Mouse (Mus musculus): ENCODE results near the gene Vamp5. TPM values are rescaled to one million over a fixed set of nuclear protein-coding genes. Genes with fewer than 3 reads are reported as not detected.

The Vamp5 gene
- polyA plus RNA-seq, 1 experiment from 2014 or later: 19.7 TPM

DNA sequence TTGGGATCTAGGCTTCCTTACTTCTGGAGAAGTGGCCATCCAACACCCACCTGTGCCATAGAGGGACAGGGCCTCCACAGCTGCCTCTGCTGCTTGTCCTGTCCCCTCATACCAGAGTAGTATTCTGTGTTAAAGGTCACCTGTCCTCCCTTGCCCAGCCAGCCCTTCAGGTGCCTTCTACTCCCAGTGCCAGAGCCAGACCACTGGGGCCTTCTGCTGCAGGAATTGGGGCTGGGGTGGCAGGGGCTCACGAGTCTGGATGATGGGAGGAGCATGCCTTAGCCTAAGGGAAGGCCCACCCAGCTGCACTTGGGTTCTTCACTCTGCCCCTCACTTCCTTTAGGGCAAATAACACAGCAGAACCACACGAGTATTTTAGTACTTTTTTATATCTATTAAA is 20.9 kb downstream of the Vamp5 start:
- peaks cover 38% of the 10 kb centered on the region for H3K36me3 ChIP-seq
- H3K27me3 ChIP-seq (ENCODE audit: low read depth, poor library complexity, severe bottlenecking): no peaks in the 10 kb centered on the region
- no peak for DNase-seq (ENCODE audit: low spot score)
- H3K4me3 ChIP-seq: no peak overlapping the region
- no peaks in the 10 kb centered on the region for H3K9me3 ChIP-seq (replicated peaks)
- no peak overlapping the region for H3K27ac ChIP-seq
- 82% methylated on average over 2 of the region's 2 CpGs for WGBS
- peaks cover 34% of the 10 kb centered on the region for H3K4me1 ChIP-seq

- no peak for DNase-seq (ENCODE audit: low spot score)
- Histone ChIP-seq H3K9me3 (replicated peaks) (no peaks in the 10 kb centered on the region), H3K4me3 (no peak overlapping the region), H3K4me1 (peaks cover 45% of the 10 kb centered on the region), H3K27ac (no peak overlapping the region), H3K27me3 (ENCODE audit: low read depth, poor library complexity, severe bottlenecking) (no peaks in the 10 kb centered on the region), H3K36me3 (peaks cover 38% of the 10 kb centered on the region)
- 90% methylated on average over 10 of the region's 10 CpGs for WGBS
Measured at GRCm38 (mm10) chr6:72358086-72358764, 22.0 kb downstream of the Vamp5 start.

GRCm38 (mm10) chr6:72357164-72358079 is 22.8 kb downstream of the Vamp5 start:
- no peak for DNase-seq (ENCODE audit: low spot score)
- Histone ChIP-seq H3K9me3 (replicated peaks) (no peaks in the 10 kb centered on the region), H3K4me1 (peaks cover 53% of the 10 kb centered on the region), H3K4me3 (no peak overlapping the region), H3K36me3 (peaks cover 38% of the 10 kb centered on the region), H3K27me3 (ENCODE audit: low read depth, poor library complexity, severe bottlenecking) (no peaks in the 10 kb centered on the region), H3K27ac (no peak overlapping the region)
- 84% methylated on average over 5 of the region's 5 CpGs for WGBS

- Histone ChIP-seq H3K36me3 (peaks cover 44% of the 10 kb centered on the region), H3K27me3 (ENCODE audit: low read depth, poor library complexity, severe bottlenecking) (no peaks in the 10 kb centered on the region), H3K27ac (peak overlapping the region; percentile 82), H3K4me3 (peak overlapping the region; percentile 70), H3K4me1 (peaks cover 48% of the 10 kb centered on the region), H3K9me3 (replicated peaks) (no peaks in the 10 kb centered on the region)
- WGBS: 29% methylated on average over 8 of the region's 8 CpGs
- DNase-seq (ENCODE audit: low spot score): no peak
Measured at GRCm38 (mm10) chr6:72356001-72356532, 24.2 kb downstream of the Vamp5 start.

GRCm38 (mm10) chr6:72355066-72355911 is 25.0 kb downstream of the Vamp5 start, which contains the start of gene Tmem150a:
TSS of gene Tmem150a (plus strand) at chr6:72355447.
- H3K4me3 ChIP-seq: peak within 1 kb of the TSS; percentile 70
- H3K27me3 ChIP-seq (ENCODE audit: low read depth, poor library complexity, severe bottlenecking): no peaks in the 10 kb centered on the region
- H3K36me3 ChIP-seq: peaks cover 48% of the 10 kb centered on the region
- WGBS: under 1% methylated on average over 71 of the region's 71 CpGs
- peaks cover 44% of the 10 kb centered on the region for H3K4me1 ChIP-seq
- H3K9me3 ChIP-seq (replicated peaks): no peaks in the 10 kb centered on the region
- peak within 1 kb of the TSS; percentile 82 for H3K27ac ChIP-seq
- DNase-seq (ENCODE audit: low spot score): peak; percentile 87

- 75% methylated on average over 1 of the region's 1 CpGs for WGBS
- no peaks in the 10 kb centered on the region for H3K9me3 ChIP-seq (replicated peaks)
- no peak for DNase-seq (ENCODE audit: low spot score)
- peaks cover 48% of the 10 kb centered on the region for H3K36me3 ChIP-seq
- no peaks in the 10 kb centered on the region for H3K27me3 ChIP-seq (ENCODE audit: low read depth, poor library complexity, severe bottlenecking)
- no peak overlapping the region for H3K27ac ChIP-seq
- peaks cover 43% of the 10 kb centered on the region for H3K4me1 ChIP-seq
- H3K4me3 ChIP-seq: no peak overlapping the region
Measured at GRCm38 (mm10) chr6:72354025-72354424, 26.2 kb downstream of the Vamp5 start.

DNA sequence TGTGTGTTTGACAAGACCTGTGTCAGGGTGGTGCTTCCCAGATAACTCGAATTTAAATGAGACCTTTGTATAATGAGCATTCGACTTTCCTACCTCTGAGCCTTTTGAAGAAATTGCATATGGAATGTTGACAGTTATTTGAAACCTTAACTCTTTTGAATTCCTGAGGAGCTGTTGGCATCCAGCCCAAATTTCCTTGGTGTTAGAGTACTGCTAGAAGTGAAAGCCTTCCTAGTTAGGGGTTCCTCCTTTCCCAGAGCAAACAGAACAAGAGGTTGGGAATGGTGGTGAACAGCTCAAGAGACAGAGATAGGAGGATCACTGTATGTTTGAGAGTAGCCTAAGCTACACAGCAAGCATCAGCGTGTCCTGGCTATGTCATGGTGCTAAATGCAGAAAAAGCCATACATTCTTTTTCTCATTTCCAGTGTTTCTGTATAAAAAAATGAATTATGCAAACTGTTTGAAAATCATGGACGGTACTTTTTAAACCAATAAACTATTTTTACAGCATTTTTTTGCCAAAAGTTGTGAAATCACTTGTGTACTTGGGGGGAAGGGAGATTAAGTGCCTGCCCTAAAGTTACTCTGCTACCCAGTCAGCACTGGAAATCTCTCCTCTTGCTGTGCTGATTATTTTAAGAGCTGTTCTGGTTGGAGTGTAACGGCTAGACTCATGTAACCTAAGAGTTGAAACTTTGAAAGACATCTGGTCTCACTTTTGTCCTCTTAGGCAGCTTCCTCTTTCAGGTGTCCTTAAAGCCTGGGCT is 27.4 kb downstream of the Vamp5 start:
- Histone ChIP-seq H3K4me3 (no peak overlapping the region), H3K27me3 (ENCODE audit: low read depth, poor library complexity, severe bottlenecking) (no peaks in the 10 kb centered on the region), H3K27ac (no peak overlapping the region), H3K36me3 (peaks cover 42% of the 10 kb centered on the region), H3K4me1 (peaks cover 55% of the 10 kb centered on the region), H3K9me3 (replicated peaks) (no peaks in the 10 kb centered on the region)
- no peak for DNase-seq (ENCODE audit: low spot score)
- WGBS: 68% methylated on average over 5 of the region's 5 CpGs

DNA sequence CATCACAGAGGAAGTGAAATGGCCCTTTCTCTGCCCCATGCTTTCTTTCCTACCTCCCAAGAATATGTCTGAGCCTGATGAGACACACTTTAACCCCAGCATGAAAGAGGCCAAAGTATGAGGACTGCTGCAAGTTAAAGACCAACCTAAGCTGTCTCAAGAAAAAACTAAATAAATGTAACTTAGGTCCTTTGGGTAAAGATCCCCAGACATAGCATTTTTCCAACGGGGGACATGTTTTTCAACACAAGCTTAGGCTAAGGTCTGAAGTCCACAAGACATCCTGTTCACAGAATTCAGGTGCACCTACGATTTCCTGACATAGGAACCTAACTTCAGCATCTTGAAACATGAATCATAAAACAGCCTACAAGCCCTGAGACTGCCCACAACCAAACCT is 30.1 kb downstream of the Vamp5 start:
- peaks cover 60% of the 10 kb centered on the region for H3K4me1 ChIP-seq
- no peak overlapping the region for H3K27ac ChIP-seq
- no peak overlapping the region for H3K4me3 ChIP-seq
- 94% methylated on average over 2 of the region's 2 CpGs for WGBS
- H3K27me3 ChIP-seq (ENCODE audit: low read depth, poor library complexity, severe bottlenecking): no peaks in the 10 kb centered on the region
- DNase-seq (ENCODE audit: low spot score): no peak
- no peaks in the 10 kb centered on the region for H3K9me3 ChIP-seq (replicated peaks)
- H3K36me3 ChIP-seq: peaks cover 34% of the 10 kb centered on the region

GRCm38 (mm10) chr6:72348411-72348810 is 31.9 kb downstream of the Vamp5 start:
- Histone ChIP-seq H3K9me3 (replicated peaks) (no peaks in the 10 kb centered on the region), H3K4me1 (peaks cover 58% of the 10 kb centered on the region), H3K36me3 (peaks cover 34% of the 10 kb centered on the region), H3K27ac (no peak overlapping the region), H3K4me3 (peak overlapping the region; percentile 90), H3K27me3 (ENCODE audit: low read depth, poor library complexity, severe bottlenecking) (no peaks in the 10 kb centered on the region)
- WGBS: 90% methylated on average over 10 of the region's 10 CpGs
- DNase-seq (ENCODE audit: low spot score): no peak

GRCm38 (mm10) chr6:72347166-72347941 is 32.9 kb downstream of the Vamp5 start, which contains the start of gene 0610030E20Rik:
TSS of gene 0610030E20Rik (plus strand) at chr6:72347317.
- WGBS: under 1% methylated on average over 72 of the region's 72 CpGs
- Histone ChIP-seq H3K4me1 (peaks cover 49% of the 10 kb centered on the region), H3K9me3 (replicated peaks) (no peaks in the 10 kb centered on the region), H3K4me3 (peak within 1 kb of the TSS; percentile 90), H3K27me3 (ENCODE audit: low read depth, poor library complexity, severe bottlenecking) (no peaks in the 10 kb centered on the region), H3K36me3 (peaks cover 38% of the 10 kb centered on the region), H3K27ac (peak within 1 kb of the TSS; percentile 93)
- DNase-seq (ENCODE audit: low spot score): peak; percentile 89

GRCm38 (mm10) chr6:72346261-72346660 is 34.0 kb downstream of the Vamp5 start:
- 85% methylated on average over 4 of the region's 4 CpGs for WGBS
- H3K27me3 ChIP-seq (ENCODE audit: low read depth, poor library complexity, severe bottlenecking): no peaks in the 10 kb centered on the region
- H3K4me3 ChIP-seq: peak overlapping the region; percentile 8; the same call in 1 of the 2 replicates
- peaks cover 52% of the 10 kb centered on the region for H3K4me1 ChIP-seq
- H3K27ac ChIP-seq: no peak overlapping the region
- no peak for DNase-seq (ENCODE audit: low spot score)
- H3K9me3 ChIP-seq (replicated peaks): no peaks in the 10 kb centered on the region
- peaks cover 41% of the 10 kb centered on the region for H3K36me3 ChIP-seq

Data from limb, embryonic 10.5 days (tissue).